Mouse (Mus musculus): Measurements from ENCODE around the gene Slc22a19. TPM values are rescaled to one million over a fixed set of nuclear protein-coding genes. Genes with fewer than 3 reads are reported as not detected.

Gene Slc22a19
- polyA plus RNA-seq, 1 experiment from 2014 or later: not detected

DNA sequence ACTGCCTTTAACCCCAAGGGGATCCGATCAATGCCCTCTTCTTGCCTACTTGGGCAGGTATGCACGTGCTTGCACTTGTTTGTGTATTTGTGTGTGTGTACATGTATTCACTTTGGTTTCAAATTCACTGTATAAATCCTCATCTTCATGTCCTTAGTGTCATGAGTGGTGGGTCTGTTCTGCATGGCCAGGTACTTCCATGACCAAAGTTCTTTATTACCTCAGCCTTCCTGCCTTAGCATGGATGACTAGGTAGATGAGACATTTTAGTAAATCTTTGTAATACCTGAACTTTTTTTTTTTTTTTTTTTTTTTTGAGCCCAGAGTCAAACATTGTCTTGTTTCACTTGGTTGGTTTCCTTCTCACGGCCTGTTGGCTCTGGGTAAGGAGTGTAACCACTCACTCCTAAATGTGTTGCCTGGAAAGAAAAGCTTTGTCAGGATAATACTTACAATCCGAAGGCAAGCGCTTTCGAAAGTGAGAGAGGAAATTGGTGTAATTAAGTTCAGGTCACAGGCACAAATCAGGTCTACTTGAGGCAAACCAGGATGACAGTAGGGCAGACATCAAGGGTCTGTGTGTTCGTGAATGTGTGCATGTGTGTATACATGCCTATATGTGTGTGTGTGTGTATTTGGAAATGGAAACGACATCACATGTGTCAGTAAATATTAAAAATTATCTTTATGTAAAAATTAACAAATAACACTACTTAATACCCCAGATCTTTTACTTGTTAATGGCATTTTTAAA is 62.0 kb downstream of the Slc22a19 start:
- Histone ChIP-seq H3K4me2 (replicated peaks; ENCODE audit: low read depth) (no peak overlapping the region), H3K4me1 (replicated peaks; ENCODE audit: control insufficient read depth, insufficient read depth, low read length) (no peaks in the 10 kb centered on the region), H3K27ac (ENCODE audit: low read depth, low read length) (no peak overlapping the region), H3K9me3 (ENCODE audit: control insufficient read depth) (no peaks in the 10 kb centered on the region), H3K36me3 (ENCODE audit: control insufficient read depth, insufficient read depth) (no peaks in the 10 kb centered on the region), H3K27me3 (replicated peaks; ENCODE audit: control insufficient read depth, insufficient read depth, low read length) (no peaks in the 10 kb centered on the region), H3K9ac (ENCODE audit: low read depth, low read length) (no peak overlapping the region), H3K4me3 (ENCODE audit: low read depth, low read length) (no peak overlapping the region)
- WGBS: 81% methylated on average over 8 of the region's 8 CpGs
- no peak for TF ChIP-seq CTCF (IDR thresholded peaks at IDR 0.05; ENCODE audit: low read depth)
- ATAC-seq: no peak

DNA sequence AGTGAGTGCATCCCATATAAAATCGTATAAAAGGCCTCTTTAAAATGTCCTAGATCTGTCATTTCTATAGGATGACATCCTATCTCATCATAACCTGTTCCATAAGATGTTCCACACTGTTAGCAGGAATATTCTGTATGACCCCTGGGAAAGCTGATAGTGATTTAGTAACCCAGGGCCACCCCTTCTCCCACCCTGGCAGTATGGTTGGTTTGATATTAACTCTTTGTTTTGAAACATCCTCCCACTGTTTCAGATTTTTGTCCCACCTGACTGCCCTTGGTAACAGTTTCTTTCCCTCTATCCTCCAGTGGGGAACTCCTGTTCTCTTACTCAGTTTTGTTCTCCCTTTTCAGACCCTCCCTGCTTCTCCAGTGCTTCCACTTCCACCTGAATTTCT is 77.3 kb downstream of the Slc22a19 start:
- no peak for ATAC-seq
- WGBS: 67% methylated on average over 1 of the region's 1 CpGs
- TF ChIP-seq CTCF (IDR thresholded peaks at IDR 0.05; ENCODE audit: low read depth): no peak
- Histone ChIP-seq H3K9me3 (ENCODE audit: control insufficient read depth) (no peaks in the 10 kb centered on the region), H3K9ac (ENCODE audit: low read depth, low read length) (no peak overlapping the region), H3K4me2 (replicated peaks; ENCODE audit: low read depth) (no peak overlapping the region), H3K4me3 (ENCODE audit: low read depth, low read length) (no peak overlapping the region), H3K4me1 (replicated peaks; ENCODE audit: control insufficient read depth, insufficient read depth, low read length) (no peaks in the 10 kb centered on the region), H3K36me3 (ENCODE audit: control insufficient read depth, insufficient read depth) (no peaks in the 10 kb centered on the region), H3K27ac (ENCODE audit: low read depth, low read length) (no peak overlapping the region), H3K27me3 (replicated peaks; ENCODE audit: control insufficient read depth, insufficient read depth, low read length) (no peaks in the 10 kb centered on the region)

DNA sequence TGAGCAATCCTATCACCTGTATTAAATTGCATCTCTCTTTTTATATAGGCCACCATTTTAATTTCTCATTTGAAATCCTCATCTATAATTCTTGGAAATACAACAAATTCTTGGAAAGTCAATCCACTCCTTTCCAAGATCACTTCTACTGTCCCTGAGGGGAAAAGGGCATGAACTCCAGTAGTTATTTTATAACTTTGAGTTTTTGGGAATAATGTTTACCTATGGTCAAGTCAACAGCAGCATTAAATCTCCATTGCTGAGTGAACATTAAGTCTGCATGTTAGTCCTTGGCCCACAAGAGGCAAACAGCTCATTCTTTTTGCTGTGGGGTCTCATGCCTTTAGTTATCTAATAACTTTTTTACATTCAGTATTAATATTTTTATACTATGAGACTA is 78.1 kb downstream of the Slc22a19 start:
- Histone ChIP-seq H3K9ac (ENCODE audit: low read depth, low read length) (no peak overlapping the region), H3K4me2 (replicated peaks; ENCODE audit: low read depth) (no peak overlapping the region), H3K9me3 (ENCODE audit: control insufficient read depth) (no peaks in the 10 kb centered on the region), H3K36me3 (ENCODE audit: control insufficient read depth, insufficient read depth) (no peaks in the 10 kb centered on the region), H3K4me1 (replicated peaks; ENCODE audit: control insufficient read depth, insufficient read depth, low read length) (no peaks in the 10 kb centered on the region), H3K27me3 (replicated peaks; ENCODE audit: control insufficient read depth, insufficient read depth, low read length) (no peaks in the 10 kb centered on the region), H3K4me3 (ENCODE audit: low read depth, low read length) (no peak overlapping the region), H3K27ac (ENCODE audit: low read depth, low read length) (no peak overlapping the region)
- no peak for TF ChIP-seq CTCF (IDR thresholded peaks at IDR 0.05; ENCODE audit: low read depth)
- no peak for ATAC-seq

Other genes starting within 250 kb of the Slc22a19 start
- gene Rtn3, start 228.0 kb downstream of the Slc22a19 start, polyA plus RNA-seq (2015; fragmentation: Nextera tagmentation; extraction: Ambion mirVana): 133 and 134 TPM in 2 replicates
- 7.3 and 8.9 TPM in 2 replicates for gene Atl3, start 217.3 kb downstream of the Slc22a19 start, polyA plus RNA-seq (2015; fragmentation: Nextera tagmentation; extraction: Ambion mirVana)
- gene Pla2g16, start 153.9 kb downstream of the Slc22a19 start, polyA plus RNA-seq (2015; fragmentation: Nextera tagmentation; extraction: Ambion mirVana): 5.5 and 6.4 TPM in 2 replicates
- 0.25 and 0.38 TPM in 2 replicates for gene Lgals12, start 104.1 kb downstream of the Slc22a19 start, polyA plus RNA-seq (2015; fragmentation: Nextera tagmentation; extraction: Ambion mirVana)
- gene Hrasls5, start 98.8 kb downstream of the Slc22a19 start, polyA plus RNA-seq (2015; fragmentation: Nextera tagmentation; extraction: Ambion mirVana): not detected in 2 replicates
- 0.07 TPM in 1 of 2 replicates, not detected in the other for gene Slc22a26, start 91.4 kb upstream of the Slc22a19 start, polyA plus RNA-seq (2015; fragmentation: Nextera tagmentation; extraction: Ambion mirVana)